Mouse (Mus musculus) lung, adult 2 months (tissue): ENCODE measurements around the gene Cept1. TPM values are rescaled to one million over a fixed set of nuclear protein-coding genes. Genes with fewer than 3 reads are reported as not detected.

ENCODE experiments used
- DNase-seq: peaks from one replicate; pipeline ENCODE4 v3.0.0; 2022
- H3K4me1 ChIP-seq: fragments of 200-500 bp; 2 replicates; pipeline ENCODE4 v1.6.1; 2011; ENCODE audit warnings: low read length; ENCODE audit not compliant: control insufficient read depth, insufficient read depth
- H3K4me3 ChIP-seq: fragments of 200-500 bp; replicated peaks from 2 replicates; pipeline ENCODE3; 2011; ENCODE audit warnings: low read depth, mild to moderate bottlenecking, control low read depth, low read length; ENCODE audit errors: extremely low read depth
- CTCF ChIP-seq: fragments of 200-500 bp; IDR thresholded peaks from 2 replicates; pipeline ENCODE4 v1.5.1; 2011; ENCODE audit warnings: mild to moderate bottlenecking, low read length, control low read depth; ENCODE audit not compliant: insufficient read depth
- POLR2A ChIP-seq: fragments of 200-500 bp; IDR thresholded peaks from 2 replicates; pipeline ENCODE4 v1.6.1; 2011; ENCODE audit warnings: low read depth, mild to moderate bottlenecking, control low read depth, low read length, borderline replicate concordance; ENCODE audit errors: extremely low read depth
- WGBS: fragments of 180-500 bp; shearing (Covaris S2); methylation state at CpG from one replicate; pipeline ENCODE4 v1.1.7; 2018; 5-methylcytosine and 5-hydroxymethylcytosine counted together
- polyA plus RNA-seq: library from polyadenylated mRNA; depleted of rRNA; stranded (reverse); fragments of >200 nt; gene quantifications from 2 replicates; pipeline ENCODE4 v1.2.3, GENCODE M21; 2012

Gene Cept1
- polyA plus RNA-seq, 1 experiment, result 25.2 TPM

GRCm38 (mm10) chr3:106496045-106496721, 51.4 kb downstream of the Cept1 start:
- TF ChIP-seq POLR2A (no peak), CTCF (no peak)
- H3K4me1 ChIP-seq, result peaks cover 12% of the 10 kb centered on the region
- no peak for DNase-seq
- no peak overlapping the region for H3K4me3 ChIP-seq
- 41% methylated on average over 4 of the region's 4 CpGs for WGBS

GRCm38 (mm10) chr3:106495346-106496044, 52.1 kb downstream of the Cept1 start:
- DNase-seq, result no peak
- Histone ChIP-seq H3K4me3 (no peak overlapping the region), H3K4me1 (peaks cover 12% of the 10 kb centered on the region)
- WGBS, result 60% methylated on average over 1 of the region's 1 CpGs
- TF ChIP-seq CTCF, result no peak

- DNase-seq, result no peak
- 52% methylated on average over 1 of the region's 1 CpGs for WGBS
- H3K4me1 ChIP-seq, result peaks cover 12% of the 10 kb centered on the region
- no peak overlapping the region for H3K4me3 ChIP-seq
- TF ChIP-seq POLR2A (no peak), CTCF (no peak)
Measured at GRCm38 (mm10) chr3:106494417-106494950, 53.1 kb downstream of the Cept1 start.

GRCm38 (mm10) chr3:106493882-106494281, 53.7 kb downstream of the Cept1 start:
- no peak for TF ChIP-seq CTCF
- no peak for TF ChIP-seq POLR2A
- Histone ChIP-seq H3K4me3 (no peak overlapping the region), H3K4me1 (peaks cover 12% of the 10 kb centered on the region)
- no peak for DNase-seq
- WGBS, result 46% methylated on average over 3 of the region's 3 CpGs

GRCm38 (mm10) chr3:106493202-106493601, 54.4 kb downstream of the Cept1 start:
- 80% methylated on average over 8 of the region's 8 CpGs for WGBS
- Histone ChIP-seq H3K4me3 (no peak overlapping the region), H3K4me1 (peaks cover 12% of the 10 kb centered on the region)
- TF ChIP-seq POLR2A (no peak), CTCF (no peak)
- no peak for DNase-seq

- no peak for TF ChIP-seq POLR2A
- TF ChIP-seq CTCF, result no peak
- Histone ChIP-seq H3K4me1 (peaks cover 12% of the 10 kb centered on the region), H3K4me3 (no peak overlapping the region)
- 85% methylated on average over 1 of the region's 1 CpGs for WGBS
- DNase-seq, result no peak
Measured at GRCm38 (mm10) chr3:106492723-106493122, 54.9 kb downstream of the Cept1 start.

GRCm38 (mm10) chr3:106490239-106490638, 57.4 kb downstream of the Cept1 start:
- peak; percentile 62 for DNase-seq
- no peak overlapping the region for H3K4me3 ChIP-seq
- 67% methylated on average over 4 of the region's 4 CpGs for WGBS
- TF ChIP-seq POLR2A (no peak), CTCF (no peak)
- peaks cover 14% of the 10 kb centered on the region for H3K4me1 ChIP-seq

GRCm38 (mm10) chr3:106487551-106487950, 60.1 kb downstream of the Cept1 start:
- no peak for DNase-seq
- H3K4me3 ChIP-seq, result no peak overlapping the region
- WGBS, result 97% methylated on average over 2 of the region's 2 CpGs
- TF ChIP-seq CTCF (no peak), POLR2A (no peak)
- H3K4me1 ChIP-seq, result peaks cover 14% of the 10 kb centered on the region

GRCm38 (mm10) chr3:106485810-106486209, 61.8 kb downstream of the Cept1 start:
- Histone ChIP-seq H3K4me1 (peaks cover 14% of the 10 kb centered on the region), H3K4me3 (peak overlapping the region; percentile 39)
- TF ChIP-seq POLR2A (no peak), CTCF (no peak)
- WGBS, result 40% methylated on average over 5 of the region's 5 CpGs
- DNase-seq, result no peak

GRCm38 (mm10) chr3:106484861-106485260, 62.7 kb downstream of the Cept1 start:
- 70% methylated on average over 3 of the region's 3 CpGs for WGBS
- Histone ChIP-seq H3K4me3 (peak overlapping the region; percentile 43), H3K4me1 (peaks cover 14% of the 10 kb centered on the region)
- no peak for TF ChIP-seq CTCF
- TF ChIP-seq POLR2A, result no peak
- DNase-seq, result no peak
